Mouse (Mus musculus) cerebellum, adult 18-20 months (tissue): Measurements from ENCODE around the gene Iqub.

ENCODE experiments used
- DNase-seq, 2 experiments: peaks; one replicate each; pipeline ENCODE4 v3.0.0; 2021

Gene Iqub

DNA sequence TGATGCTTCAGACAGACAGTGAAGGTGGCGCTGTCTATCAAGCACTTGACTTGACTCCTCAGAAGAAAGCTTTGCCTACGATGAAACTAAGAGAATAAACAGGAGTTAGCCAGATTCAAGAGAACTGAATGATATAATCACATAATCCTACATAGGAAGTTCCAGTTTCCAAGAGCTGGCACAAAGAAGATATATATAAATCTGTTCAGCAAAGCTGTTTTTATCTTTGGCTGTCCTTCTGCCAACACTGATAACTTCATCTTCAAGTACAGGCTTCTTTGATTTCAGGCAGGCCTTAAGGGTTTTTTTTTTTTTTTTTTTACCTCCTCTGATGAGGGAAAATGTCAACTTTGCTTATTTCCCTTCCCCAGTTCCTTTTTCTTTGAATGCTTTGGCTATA is 44.7 kb downstream of the Iqub start:
- DNase-seq = no peak

DNA sequence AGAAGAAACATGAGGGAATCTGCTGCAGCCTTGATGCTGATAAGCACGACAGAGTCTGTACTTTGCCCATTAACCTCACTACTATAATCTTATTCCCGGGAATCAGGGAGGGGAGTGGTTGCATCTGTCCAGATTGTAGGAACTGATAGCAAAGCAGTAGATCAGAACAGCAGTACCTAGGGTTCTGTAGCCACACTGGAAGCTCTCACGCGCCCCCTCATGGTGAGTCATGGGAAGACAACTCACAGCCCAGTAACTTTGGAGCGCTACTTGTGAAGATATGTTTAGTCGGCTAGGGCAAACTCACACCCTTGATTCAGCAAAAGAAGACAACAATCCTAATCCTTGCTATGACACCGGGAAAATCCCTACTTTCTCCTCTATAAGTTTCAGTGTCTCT is 58.8 kb downstream of the Iqub start:
- DNase-seq = peak; percentile 78 to 87

DNA sequence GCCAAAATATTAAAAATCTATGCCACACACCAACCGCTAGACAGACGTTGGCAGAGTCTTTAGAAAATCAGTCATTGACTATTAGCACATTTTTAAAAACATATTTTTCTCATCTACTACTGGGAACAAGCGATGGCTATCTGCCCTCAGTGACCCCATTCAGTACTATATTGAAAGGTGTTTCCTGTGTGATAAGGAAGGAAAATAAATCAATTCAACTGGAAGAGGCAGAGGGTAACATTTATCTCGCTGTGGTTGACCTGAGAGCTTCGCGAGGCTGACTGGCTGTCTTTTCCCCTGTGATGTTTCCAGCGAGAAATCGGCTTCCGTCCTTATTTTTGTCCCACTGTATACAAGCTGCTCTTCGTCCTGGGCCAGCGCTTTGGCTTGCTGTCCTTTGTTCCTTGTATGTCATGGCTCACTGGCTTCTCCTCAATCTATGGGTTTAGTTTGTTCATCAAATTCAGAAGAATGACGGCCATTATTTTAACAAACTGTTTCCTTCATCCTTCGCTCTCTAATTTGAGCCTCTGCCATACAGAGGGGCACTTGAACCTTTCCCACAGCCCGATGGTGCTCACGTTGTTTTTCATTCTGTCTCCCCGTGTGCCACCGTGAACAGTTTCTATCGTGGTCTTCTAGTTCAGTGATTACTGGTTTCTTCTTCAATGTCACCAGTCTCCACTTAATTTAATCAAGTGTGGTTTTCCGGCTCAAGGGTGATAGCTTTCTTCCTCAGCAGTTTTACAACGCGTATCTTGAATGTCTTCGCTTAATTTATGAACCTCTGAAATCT is 63.6 kb downstream of the Iqub start:
- DNase-seq = no peak

DNA sequence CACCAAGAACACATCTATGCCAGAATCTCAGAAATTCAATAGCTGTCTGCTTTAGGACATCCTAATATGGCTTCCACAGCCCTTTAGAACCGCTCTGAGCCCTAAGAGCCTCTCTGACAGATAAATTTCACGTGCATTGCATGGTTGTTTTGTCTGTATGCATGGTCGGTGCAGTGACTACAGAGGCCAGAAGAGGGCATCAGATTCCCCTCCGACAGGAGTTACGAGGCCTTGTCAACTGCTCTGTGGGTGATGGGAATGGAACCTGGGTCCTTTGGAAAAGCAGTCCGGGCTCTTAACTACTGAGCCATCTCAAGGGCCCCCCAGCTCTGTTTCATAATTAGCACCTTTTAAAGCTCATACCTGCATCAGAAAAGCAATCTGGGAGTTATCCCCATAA is 64.6 kb downstream of the Iqub start:
- DNase-seq = no peak

DNA sequence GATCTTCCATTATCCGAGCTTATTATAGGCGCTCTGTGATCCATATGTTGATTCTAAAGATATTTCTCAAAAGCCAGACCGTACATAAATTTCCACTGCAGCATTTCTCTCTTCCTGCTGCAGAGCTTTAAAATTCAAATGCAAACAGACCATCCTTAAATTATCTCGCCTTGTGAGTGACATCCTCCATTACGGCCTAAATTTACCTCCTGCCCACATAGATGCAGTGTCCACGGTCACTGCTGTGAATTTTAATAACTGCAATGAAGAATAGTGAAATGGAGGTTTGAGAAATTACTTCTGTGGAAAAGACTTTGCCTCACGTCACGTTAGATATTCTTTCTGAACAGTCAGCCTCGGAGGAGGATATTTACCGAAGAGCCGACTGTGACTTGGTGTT is 98.8 kb downstream of the Iqub start:
- DNase-seq = no peak

DNA sequence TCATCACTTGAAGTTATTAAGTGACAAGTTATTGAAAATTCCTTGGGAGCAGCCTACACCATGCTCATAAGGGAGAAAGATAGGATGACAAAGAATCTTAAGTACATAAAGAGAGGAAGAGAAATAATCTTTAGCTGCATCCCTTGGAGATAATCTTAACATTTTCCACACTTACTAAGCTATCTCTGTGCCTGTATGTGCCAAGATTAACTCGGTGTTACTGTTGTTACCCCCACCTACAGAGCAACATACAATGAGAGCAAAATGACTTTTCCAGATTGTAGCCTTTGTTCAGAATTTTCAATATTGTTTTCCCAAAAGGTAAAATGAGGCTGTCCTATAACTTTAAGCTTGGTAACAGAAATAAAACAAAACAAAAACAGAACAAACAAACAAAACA is 99.4 kb downstream of the Iqub start:
- DNase-seq = no peak

DNA sequence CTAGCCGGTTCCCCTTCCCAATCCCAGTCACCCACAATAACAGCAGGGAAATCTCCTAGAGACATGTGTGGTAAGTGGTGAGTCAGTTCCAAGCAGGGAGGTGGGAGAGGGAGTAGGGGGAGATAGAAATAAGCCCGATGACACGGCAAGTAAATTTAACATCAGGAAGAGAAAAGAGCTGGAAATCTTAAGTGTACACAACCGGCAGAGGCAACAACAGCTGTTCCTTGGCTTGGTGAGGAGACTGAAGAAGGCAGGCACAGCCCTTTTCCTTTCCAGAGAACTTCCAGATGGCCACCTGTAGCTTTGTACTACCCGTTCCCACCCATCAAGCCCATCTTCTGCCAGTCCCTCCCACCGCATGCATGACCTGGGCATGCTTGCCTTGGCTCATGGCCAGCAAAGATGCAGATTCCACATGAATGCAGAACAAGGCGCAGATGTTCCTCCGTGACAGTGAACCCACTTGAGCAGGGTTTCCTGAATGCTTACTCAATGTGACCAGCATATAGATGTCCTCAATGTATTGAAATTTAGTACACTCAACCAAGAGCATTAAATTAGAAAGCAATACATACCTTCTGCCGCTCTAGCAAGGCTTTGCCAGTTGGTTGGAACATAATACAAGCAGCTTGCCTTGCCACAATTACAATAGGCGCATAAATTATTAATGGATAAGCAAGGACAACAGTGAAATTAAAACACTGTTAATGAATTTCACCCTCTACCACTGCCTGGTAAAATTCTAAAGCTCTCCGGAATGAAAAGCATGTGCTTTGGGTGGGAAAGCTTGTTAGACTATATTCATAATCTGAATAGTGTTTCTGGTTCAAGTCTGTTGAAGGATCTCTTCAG is 106.1 kb downstream of the Iqub start:
- no peak for DNase-seq

DNA sequence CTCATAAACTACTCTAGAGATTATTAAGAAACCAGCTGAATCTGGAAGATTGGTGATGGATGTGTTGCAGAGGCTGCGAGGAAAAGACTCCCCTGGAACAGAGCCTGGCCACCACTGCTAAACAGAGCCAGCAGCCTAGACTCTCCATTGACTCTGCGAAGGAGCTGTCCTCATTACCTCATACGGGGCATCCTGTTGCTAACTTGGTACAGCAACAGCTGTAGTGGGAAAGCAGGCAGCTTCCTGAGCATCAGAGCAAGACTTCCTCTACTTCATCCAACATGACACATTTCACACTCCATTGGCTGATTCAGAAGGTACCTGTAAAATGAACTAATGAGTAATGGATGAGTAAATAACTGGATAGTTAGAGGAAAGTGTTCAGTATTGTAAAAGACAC is 107.1 kb downstream of the Iqub start:
- DNase-seq = no peak

DNA sequence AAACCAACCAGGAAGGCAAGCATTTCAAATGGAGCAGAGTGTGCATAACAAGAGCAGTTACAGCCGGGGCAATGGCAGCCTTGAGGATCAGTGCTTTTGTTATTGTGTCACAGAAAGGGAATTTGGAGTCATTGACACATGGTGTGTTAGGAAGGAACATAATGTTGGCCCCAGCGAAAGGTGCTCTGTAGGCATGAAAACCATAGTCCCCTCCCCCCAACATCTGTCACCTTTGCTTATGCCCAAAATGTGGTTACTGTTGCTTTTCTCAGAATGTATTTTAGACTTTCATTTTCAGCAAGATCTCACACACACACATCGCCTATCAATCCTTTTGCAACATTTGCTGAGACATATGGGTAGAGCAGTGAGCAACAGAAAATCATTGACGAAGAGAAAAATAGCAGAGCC is 117.6 kb downstream of the Iqub start:
- DNase-seq = peak; percentile 59 to 64
